Mouse (Mus musculus) c-Kit-positive CD71-positive TER-119-negative erythroid progenitor cells, embryonic 14.5 days (primary cell): ENCODE results near the gene Gm4133.
"Not testable (repeated sequence)": the region's sequence is repeated elsewhere in the genome, so short reads cannot be mapped to it uniquely, and the experiment has no call there.

Source experiments
- DNase-seq: peaks from one replicate; pipeline ENCODE4 v3.0.0-alpha.2; 2013; ENCODE audit warnings: low read depth

Gene Gm4133

DNA sequence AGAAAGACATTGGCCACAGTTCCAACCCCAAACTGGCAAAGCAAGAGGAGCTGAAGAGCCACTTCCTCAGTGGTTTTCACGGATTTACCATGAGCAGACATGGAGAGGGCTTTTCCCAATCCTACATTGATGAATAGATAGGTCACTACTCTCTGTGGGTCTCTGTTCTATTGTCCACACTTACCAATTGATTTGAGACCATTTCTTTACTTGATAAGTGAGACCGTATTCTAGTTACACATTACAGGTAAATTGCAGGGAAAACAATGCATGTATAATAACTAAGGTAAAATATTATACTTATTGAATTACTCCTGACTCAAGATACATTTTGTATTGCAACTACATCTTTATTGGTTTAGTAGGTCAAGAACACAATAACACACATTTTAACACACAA, at the start of gene Gm4133:
TSS of gene Gm4133 (minus strand) at position 101 of the 400 bp plus-strand sequence.
- DNase-seq, result not testable (repeated sequence)

DNA sequence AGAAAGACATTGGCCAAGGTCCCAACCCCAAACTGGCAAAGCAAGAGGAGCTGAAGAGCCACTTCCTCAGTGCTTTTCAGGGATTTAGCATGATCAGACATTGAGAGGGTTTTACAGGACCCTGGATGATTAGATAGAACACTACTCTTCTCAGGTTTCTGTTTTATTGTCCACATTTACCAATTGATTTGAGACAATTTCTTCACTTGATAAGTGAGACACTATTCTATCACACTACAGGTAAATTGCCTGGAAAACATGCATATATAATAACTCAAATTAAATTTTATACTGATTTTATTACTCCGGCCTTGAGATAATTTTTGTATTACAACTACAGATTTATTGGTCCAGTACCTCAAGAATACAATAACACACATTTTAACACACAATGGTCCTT, 41.4 kb upstream of the Gm4133 start, which contains the start of gene Gm5728:
TSS of gene Gm5728 (minus strand) at position 101 of the 400 bp plus-strand sequence.
- DNase-seq, result not testable (repeated sequence)
